ENCODE assay signal across 15 mouse cellular contexts in the genomic region with DNA sequence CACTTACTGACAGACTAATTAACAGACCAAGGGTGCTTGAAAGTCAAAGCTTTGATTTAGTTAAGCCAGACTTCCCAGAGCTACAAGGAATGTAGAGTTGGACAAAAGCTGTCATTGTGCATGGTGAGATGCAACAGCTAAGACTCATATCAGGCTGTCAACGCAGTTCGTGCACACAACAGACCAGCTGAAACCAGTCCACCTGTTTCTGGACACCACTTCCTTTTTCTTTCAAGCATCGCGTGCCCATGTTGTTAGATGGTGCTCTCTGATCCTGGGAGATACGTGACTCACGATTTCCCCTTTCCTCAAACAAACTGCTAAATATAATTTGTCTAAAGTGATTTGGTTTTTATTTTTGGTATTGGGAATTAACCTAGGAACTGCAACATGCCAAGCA. TPM values are rescaled to one million over a fixed set of nuclear protein-coding genes. Genes with fewer than 3 reads are reported as not detected.
DNase-seq lines count a peak whose midpoint lies in the region; ATAC-seq and TF ChIP-seq lines count a peak whose summit lies in the region.
"Had no signal": no experiment of that assay in that cellular context is flagged by ENCODE, and none has a peak within 500 bp of the region (broad histone marks: within the 10 kb centered on the region; RNA-seq: fewer than 3 reads in every experiment).

No protein-coding gene starts in this region.

- ATAC-seq in megakaryocyte, adult 5-6 weeks (ENCODE audit: poor library complexity, severe bottlenecking): peak; percentile 67
- ATAC-seq: forebrain, embryonic 15.5 days had no signal

- TF ChIP-seq POLR2A in heart, adult 2 months (IDR thresholded peaks at IDR 0.05; ENCODE audit: insufficient read depth, low read depth, low read length): no peak
- no peak for TF ChIP-seq POLR2A in lung, adult 2 months (IDR thresholded peaks at IDR 0.05; ENCODE audit: borderline replicate concordance, extremely low read depth, low read depth, low read length)

- peaks cover 1% of the 10 kb centered on the region for H3K27me3 ChIP-seq in heart, adult 2 months (ENCODE audit: control insufficient read depth, insufficient read depth, low read length)
- 0 out of 2 replicates have a peak, but pooled peaks cover 5% of the 10 kb centered on the region for H3K27me3 ChIP-seq in heart, embryonic 10.5 days (ENCODE audit: insufficient read depth, poor library complexity, severe bottlenecking)
- H3K27me3 ChIP-seq: forebrain, embryonic 15.5 days; limb, embryonic 15.5 days had no signal

- TF ChIP-seq CTCF in heart, adult 2 months (IDR thresholded peaks at IDR 0.05): no peak
- no peak for TF ChIP-seq CTCF in layer of hippocampus, adult 2 months (conservative IDR thresholded peaks at IDR 0.05)
- no peak for TF ChIP-seq CTCF in lung, adult 2 months (IDR thresholded peaks at IDR 0.05; ENCODE audit: insufficient read depth, low read length)

- no peaks in the 10 kb centered on the region for H3K79me2 ChIP-seq in heart, adult 2 months (replicated peaks; ENCODE audit: control insufficient read depth, insufficient read depth, low read length)

- no peak overlapping the region for H3K4me3 ChIP-seq in heart, adult 2 months
- no peak overlapping the region for H3K4me3 ChIP-seq in heart, embryonic 10.5 days
- H3K4me3 ChIP-seq in layer of hippocampus, adult 2 months: no peak overlapping the region
- no peak overlapping the region for H3K4me3 ChIP-seq in lung, adult 2 months (replicated peaks; ENCODE audit: extremely low read depth, low read depth, low read length)
- H3K4me3 ChIP-seq: forebrain, embryonic 15.5 days; gastrocnemius, adult 2 months; limb, embryonic 15.5 days had no signal

- 22% methylated on average over 6 of the region's 6 CpGs for WGBS in heart, adult 2 months
- 58% methylated on average over 6 of the region's 6 CpGs for WGBS in heart, embryonic 10.5 days
- WGBS in lung, adult 2 months: 44% methylated on average over 6 of the region's 6 CpGs

- intact Hi-C loops in heart, adult 2 months (cut with DNase I): no loop called here
- intact Hi-C loops in heart, postnatal 36 days (cut with DNase I): no loop called here

- TF ChIP-seq EP300 in heart, adult 2 months (IDR thresholded peaks at IDR 0.05; ENCODE audit: insufficient read depth, low read depth, low read length): no peak

- peaks cover 4% of the 10 kb centered on the region for H3K4me1 ChIP-seq in heart, adult 2 months (ENCODE audit: control insufficient read depth, insufficient read depth, low read length)
- H3K4me1 ChIP-seq in heart, embryonic 10.5 days: no peaks in the 10 kb centered on the region
- no peaks in the 10 kb centered on the region for H3K4me1 ChIP-seq in lung, adult 2 months (ENCODE audit: control insufficient read depth, insufficient read depth, low read length)

- DNase-seq in heart, adult 2 months: no peak
- no peak for DNase-seq in heart, postnatal 36 days
- peak; percentile 24 for DNase-seq in NIH3T3 (ENCODE audit: low read depth)
- peak; percentile 77 for DNase-seq in heart, embryonic 10.5 days (ENCODE audit: low spot score)
- DNase-seq in layer of hippocampus, adult 2 months (ENCODE audit: low spot score in 2 of 2): no peak
- no peak for DNase-seq in lung, adult 2 months
- no peak for DNase-seq in spleen, postnatal 36 days (ENCODE audit: low spot score in 2 of 2)
- DNase-seq: adrenal gland, postnatal 36 days; gastrocnemius, adult 2 months; kidney, adult 2 months; lung, embryonic 14.5 days; right cerebral cortex, adult 18-20 months had no signal

- H3K9ac ChIP-seq in heart, adult 2 months (ENCODE audit: low read depth, low read length): no peak overlapping the region
- H3K9ac ChIP-seq: forebrain, embryonic 15.5 days; limb, embryonic 15.5 days; lung, embryonic 14.5 days had no signal

- peaks cover 3% of the 10 kb centered on the region; the same call in 1 of the 2 replicates for H3K36me3 ChIP-seq in heart, adult 2 months (ENCODE audit: control insufficient read depth, insufficient read depth, low read length)
- H3K36me3 ChIP-seq in heart, embryonic 10.5 days: no peaks in the 10 kb centered on the region
- H3K36me3 ChIP-seq: forebrain, embryonic 15.5 days; limb, embryonic 15.5 days had no signal

- H3K27ac ChIP-seq in heart, adult 2 months: peak overlapping the region; percentile 4; the same call in 1 of the 2 replicates
- no peak overlapping the region for H3K27ac ChIP-seq in heart, embryonic 10.5 days
- H3K27ac ChIP-seq in layer of hippocampus, adult 2 months: no peak overlapping the region
- H3K27ac ChIP-seq: forebrain, embryonic 15.5 days; gastrocnemius, adult 2 months; limb, embryonic 15.5 days had no signal

- H3K9me3 ChIP-seq in heart, embryonic 10.5 days: no peaks in the 10 kb centered on the region; the same call in 1 of the 2 replicates
- H3K9me3 ChIP-seq: forebrain, embryonic 15.5 days; limb, embryonic 15.5 days had no signal

RNA-seq across cellular contexts. Expression of gene Ttc39b, which starts 29.9 kb away (rescaled TPM):
- 10 to 100 TPM; 16.2 to 21.9 TPM for total RNA-seq in heart, adult 2 months (2021)
- 3.8 and 7.4 TPM in 2 replicates for polyA plus RNA-seq in heart, adult 2 months (2012; rRNA removed)
- 10 to 100 TPM; 14.4 to 22.7 TPM for total RNA-seq in heart, postnatal 36 days (2021)
- polyA plus RNA-seq in heart, embryonic 10.5 days (2016; fragmentation: Nextera tagmentation; extraction: Ambion mirVana): 2.5 and 3.1 TPM in 2 replicates
- 4.4 and 5.3 TPM in 2 replicates for total RNA-seq in megakaryocyte, adult 5-6 weeks (2015)
- total RNA-seq in megakaryocyte, adult 5-6 weeks (2017): 4.9 and 5.0 TPM in 2 replicates
- 10 to 100 TPM; 34.6 to 37.0 TPM for total RNA-seq in layer of hippocampus, adult 2 months (2021)
- polyA plus RNA-seq in lung, adult 2 months (2012; rRNA removed): 4.0 and 7.1 TPM in 2 replicates

Comparison
In these comparisons a context has a peak if more than half of its experiments do, and no peak if none do; other contexts are left out.
1. DNase-seq: peak in NIH3T3 (single experiment) and heart, embryonic 10.5 days (single experiment); none in heart, adult 2 months (0 of 2), heart, postnatal 36 days (0 of 2), layer of hippocampus, adult 2 months (0 of 2), lung, adult 2 months (single experiment) and spleen, postnatal 36 days (0 of 2).